Mouse (Mus musculus) small intestine, adult 2 months (tissue): Measurements from ENCODE around the gene Cd200r1.

ENCODE experiments used
- CTCF ChIP-seq: fragments of 200-500 bp; IDR thresholded peaks from 2 replicates; pipeline ENCODE4 v1.5.1; 2012; ENCODE audit warnings: low read depth, mild to moderate bottlenecking, control low read depth, inconsistent platforms, low read length, moderate library complexity, mixed read lengths; ENCODE audit not compliant: insufficient replicate concordance, insufficient read length; ENCODE audit errors: extremely low read depth
- POLR2A ChIP-seq: fragments of 200-500 bp; IDR thresholded peaks from 2 replicates; pipeline ENCODE4 v1.6.1; 2012; ENCODE audit warnings: low read depth, mild to moderate bottlenecking, control low read depth, inconsistent platforms, low read length, moderate library complexity

- TF ChIP-seq CTCF (no peak), POLR2A (no peak)
Observed at GRCm38 (mm10) chr16:44818010-44818409, 52.5 kb downstream of the Cd200r1 start.
